Mouse (Mus musculus) intestine, postnatal 0 days (tissue): ENCODE measurements around the gene Zfp459. TPM values are rescaled to one million over a fixed set of nuclear protein-coding genes. Genes with fewer than 3 reads are reported as not detected.
"Not testable (repeated sequence)": the region's sequence is repeated elsewhere in the genome, so short reads cannot be mapped to it uniquely, and the experiment has no call there.

Experiments used
- ATAC-seq: fragments of 200-750 bp; cut with Nextera tagmentation; 2 replicates; pipeline ENCODE4 v1.8.0; 2017; ENCODE audit warnings: mild to moderate bottlenecking, moderate TSS enrichment, moderate library complexity
- H3K27ac ChIP-seq: fragments of 300-500 bp; sonication (generic); 2 replicates; pipeline ENCODE4 v1.5.1; 2014; ENCODE audit warnings: mild to moderate bottlenecking, low read depth, low read length, moderate library complexity
- H3K27me3 ChIP-seq: fragments of 300-500 bp; sonication (generic); replicated peaks from 2 replicates; pipeline ENCODE4 v1.6.1; 2014; ENCODE audit warnings: low read length, mixed read lengths; ENCODE audit not compliant: control insufficient read depth, insufficient read depth
- H3K36me3 ChIP-seq: fragments of 300-500 bp; sonication (generic); 2 replicates; pipeline ENCODE4 v1.6.1; 2014; ENCODE audit warnings: mild to moderate bottlenecking, moderate library complexity; ENCODE audit not compliant: control insufficient read depth, insufficient read depth
- H3K4me1 ChIP-seq: fragments of 300-500 bp; sonication (generic); replicated peaks from 2 replicates; pipeline ENCODE4 v1.6.1; 2014; ENCODE audit warnings: antibody characterized with exemption, low read length, mixed read lengths; ENCODE audit not compliant: control insufficient read depth, insufficient read depth
- H3K4me2 ChIP-seq: fragments of 300-500 bp; sonication (generic); replicated peaks from 2 replicates; pipeline ENCODE4 v1.6.1; 2014; ENCODE audit warnings: low read depth, mild to moderate bottlenecking, moderate library complexity
- H3K4me3 ChIP-seq: fragments of 300-500 bp; sonication (generic); 2 replicates; pipeline ENCODE4 v1.5.1; 2014; ENCODE audit warnings: low read depth, low read length
- H3K9ac ChIP-seq: fragments of 300-500 bp; sonication (generic); 2 replicates; pipeline ENCODE4 v1.6.1; 2014; ENCODE audit warnings: mild to moderate bottlenecking, low read depth, low read length
- H3K9me3 ChIP-seq: fragments of 300-500 bp; sonication (generic); 2 replicates; pipeline ENCODE4 v1.6.1; 2016; ENCODE audit warnings: mixed run types; ENCODE audit not compliant: control insufficient read depth
- CTCF ChIP-seq: sonication (generic); IDR thresholded peaks from 2 replicates; pipeline ENCODE4 v1.5.1; 2016; ENCODE audit warnings: low read depth, mild to moderate bottlenecking, control low read depth, antibody characterized with exemption, moderate library complexity
- WGBS: fragments of 180-500 bp; shearing (Covaris S2); extraction: QIAGEN DNeasy Blood & Tissue Kit; methylation state at CpG from one replicate; pipeline ENCODE4 v1.1.7; 2014; 5-methylcytosine and 5-hydroxymethylcytosine counted together
- polyA plus RNA-seq: library from polyadenylated mRNA; unstranded; fragments of >200 nt; fragmentation: Nextera tagmentation; extraction: Ambion mirVana; gene quantifications from 2 replicates; pipeline ENCODE4 v1.2.1, GENCODE M21; 2015

Zfp459 gene
- polyA plus RNA-seq, 1 experiment from 2014 or later = 1.1 TPM

DNA sequence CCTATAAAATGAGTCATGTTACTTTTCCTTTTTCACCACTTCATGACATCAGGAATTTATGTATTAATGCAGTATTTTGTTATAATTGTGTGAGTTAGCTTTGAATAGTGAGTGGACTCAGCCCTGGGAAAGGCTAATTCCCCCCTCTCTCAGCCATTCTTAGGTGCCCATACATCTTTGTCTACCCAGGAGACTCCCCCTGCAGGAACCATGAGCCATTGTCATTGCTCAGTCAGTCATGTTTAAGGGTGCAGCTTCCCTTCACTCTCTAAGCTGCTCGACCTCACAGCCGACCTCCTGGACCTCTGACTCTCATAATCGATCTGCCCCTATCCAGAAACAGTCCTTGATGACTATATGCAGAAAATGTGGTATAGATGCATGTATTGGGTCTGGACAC is 45.0 kb downstream of the Zfp459 start:
- H3K9me3 ChIP-seq, H3K27ac ChIP-seq, H3K27me3 ChIP-seq, H3K36me3 ChIP-seq, H3K4me2 ChIP-seq, H3K4me1 ChIP-seq, H3K9ac ChIP-seq, ATAC-seq, H3K4me3 ChIP-seq: not testable (repeated sequence)
- TF ChIP-seq CTCF = peak; percentile 20; the same call in 1 of the 2 replicates
- WGBS = 68% methylated on average over 3 of the region's 3 CpGs

- ATAC-seq = peak; percentile 95
- H3K36me3 ChIP-seq, H3K9me3 ChIP-seq, H3K27ac ChIP-seq, H3K27me3 ChIP-seq, H3K4me1 ChIP-seq: not testable (repeated sequence)
- Histone ChIP-seq H3K9ac (peak within 1 kb of the TSS; percentile 12; the same call in 1 of the 2 replicates), H3K4me3 (peak within 1 kb of the TSS; percentile 43), H3K4me2 (peak within 1 kb of the TSS; percentile 61)
- WGBS = 12% methylated on average over 13 of the region's 15 CpGs
Measured at GRCm38 (mm10) chr13:67375050-67375911, 45.9 kb downstream of the Zfp459 start, which contains the start of the genes Gm28041 and Zfp456. Gene Gm28041 (minus strand): TSS chr13:67375733. Gene Zfp456 (minus strand): TSS chr13:67375810.

DNA sequence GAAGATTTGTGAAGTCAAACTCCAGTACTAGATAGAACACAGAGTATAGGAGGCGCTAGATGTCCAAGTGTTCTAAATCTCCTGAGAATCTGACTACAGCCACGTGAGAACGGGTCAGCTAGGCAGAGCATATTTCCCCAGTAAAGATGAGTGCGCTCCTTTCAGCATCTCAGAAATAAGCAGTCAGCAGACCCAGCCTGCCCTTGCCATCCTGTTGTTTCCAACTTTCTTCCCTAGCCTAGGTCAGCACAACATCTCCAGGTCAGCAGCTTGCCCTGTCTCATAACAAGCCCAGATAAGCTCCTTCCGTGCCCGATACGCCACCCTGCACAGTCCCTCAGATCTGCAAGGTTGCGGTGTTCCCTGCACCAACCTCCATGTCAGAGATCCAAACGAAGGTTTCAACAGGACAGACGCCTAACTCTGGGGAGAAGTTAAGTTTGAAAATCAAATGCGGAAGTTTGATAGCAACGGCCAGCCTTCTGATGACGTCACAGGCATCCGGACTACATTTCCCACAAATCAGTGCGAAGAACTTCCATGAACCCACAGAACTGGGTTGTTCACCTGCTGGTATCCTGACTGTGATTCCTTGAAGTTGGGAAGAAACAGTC is 61.0 kb downstream of the Zfp459 start, which contains the start of the genes Gm28044 and Zfp953:
Gene Gm28044 (minus strand): TSS at position 406 of the 614 bp plus-strand sequence.
Gene Zfp953 (minus strand): TSS at position 475 of the 614 bp plus-strand sequence.
- H3K27ac ChIP-seq = peak within 1 kb of the TSS; percentile 67
- under 1% methylated on average over 15 of the region's 15 CpGs for WGBS
- H3K9me3 ChIP-seq = no peaks in the 10 kb centered on the region
- H3K4me2 ChIP-seq = peak within 1 kb of the TSS; percentile 67
- peak within 1 kb of the TSS; percentile 78 for H3K4me3 ChIP-seq
- TF ChIP-seq CTCF = peak; percentile 62
- peak within 1 kb of the TSS; percentile 55 for H3K9ac ChIP-seq
- ATAC-seq = peak; percentile 96
- no peaks in the 10 kb centered on the region for H3K36me3 ChIP-seq
- peaks cover 5% of the 10 kb centered on the region; the same call in 1 of the 2 replicates for H3K4me1 ChIP-seq
- H3K27me3 ChIP-seq = no peaks in the 10 kb centered on the region

Other genes with a start within 250 kb of the Zfp459 start
- gene Rsl1, start 248.2 kb downstream of the Zfp459 start, polyA plus RNA-seq = 2.9 and 3.9 TPM in 2 replicates
- gene Zfp455, start 226.9 kb downstream of the Zfp459 start, polyA plus RNA-seq = 1.2 and 1.5 TPM in 2 replicates
- gene Zfp458, start 143.0 kb downstream of the Zfp459 start, polyA plus RNA-seq = 0.77 and 1.1 TPM in 2 replicates
- gene Zfp457, start 114.9 kb downstream of the Zfp459 start, polyA plus RNA-seq = 0.27 and 0.46 TPM in 2 replicates
- 1.0 and 1.1 TPM in 2 replicates for gene Zfp595, start 88.8 kb downstream of the Zfp459 start, polyA plus RNA-seq
- 0.26 TPM in 1 of 2 replicates, not detected in the other for gene Gm28044, start 60.9 kb downstream of the Zfp459 start, polyA plus RNA-seq
- gene Zfp953, start 60.8 kb downstream of the Zfp459 start, polyA plus RNA-seq = 0.83 and 0.90 TPM in 2 replicates
- gene Gm28041, start 45.7 kb downstream of the Zfp459 start, polyA plus RNA-seq = 0.38 and 0.42 TPM in 2 replicates
- 1.1 and 1.4 TPM in 2 replicates for gene Zfp456, start 45.6 kb downstream of the Zfp459 start, polyA plus RNA-seq
- 4.1 and 5.0 TPM in 2 replicates for gene Zfp429, start 21.6 kb downstream of the Zfp459 start, polyA plus RNA-seq
- 3.0 and 3.2 TPM in 2 replicates for gene Zfp874a, start 30.2 kb upstream of the Zfp459 start, polyA plus RNA-seq
- gene Zfp874b, start 62.8 kb upstream of the Zfp459 start, polyA plus RNA-seq = 1.2 and 1.3 TPM in 2 replicates
- gene Zfp58, start 79.1 kb upstream of the Zfp459 start, polyA plus RNA-seq = 4.1 and 4.7 TPM in 2 replicates
- gene Gm26965, start 104.7 kb upstream of the Zfp459 start, polyA plus RNA-seq = not detected in 2 replicates
- gene Zfp87, start 104.8 kb upstream of the Zfp459 start, polyA plus RNA-seq = 23.2 and 23.9 TPM in 2 replicates
- 2.9 and 3.7 TPM in 2 replicates for gene Zfp748, start 132.4 kb upstream of the Zfp459 start, polyA plus RNA-seq
- 1.9 and 2.3 TPM in 2 replicates for gene Zfp729b, start 188.3 kb upstream of the Zfp459 start, polyA plus RNA-seq
- not detected in 2 replicates for gene Gm49345, start 216.4 kb upstream of the Zfp459 start, polyA plus RNA-seq
- 1.8 and 1.9 TPM in 2 replicates for gene Zfp729a, start 216.4 kb upstream of the Zfp459 start, polyA plus RNA-seq